ENCODE assay signal across 19 mouse cellular contexts in the genomic region with DNA sequence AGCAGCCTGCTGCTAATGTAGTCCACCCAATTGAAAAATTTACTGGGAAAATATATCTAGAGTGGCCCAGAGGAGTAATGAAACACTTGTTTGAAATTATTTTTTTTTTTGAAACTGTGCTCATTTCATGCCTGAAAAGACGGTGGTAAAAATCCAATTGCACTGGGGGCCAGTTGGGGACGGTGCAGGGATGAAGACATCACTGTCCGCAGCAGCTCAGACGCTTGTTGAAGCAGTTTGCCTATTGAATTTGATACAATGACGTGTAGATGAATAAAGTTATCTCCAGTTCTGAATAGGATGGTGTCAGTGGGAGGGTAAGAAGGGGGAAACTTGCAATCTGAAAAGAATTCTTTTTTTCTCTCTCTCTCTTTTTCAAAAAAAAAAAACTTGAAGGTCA.
DNase-seq lines count a peak whose midpoint lies in the region; ATAC-seq and TF ChIP-seq lines count a peak whose summit lies in the region.
"Had no signal": no experiment of that assay in that cellular context is flagged by ENCODE, and none has a peak within 500 bp of the region (broad histone marks: within the 10 kb centered on the region; RNA-seq: fewer than 3 reads in every experiment).

No protein-coding gene starts in this region.

- no peak overlapping the region for H3K9ac ChIP-seq in forebrain, embryonic 11.5 days (ENCODE audit: low read length)
- H3K9ac ChIP-seq in forebrain, embryonic 15.5 days (replicated peaks): no peak overlapping the region
- no peak overlapping the region for H3K9ac ChIP-seq in hindbrain, embryonic 12.5 days
- H3K9ac ChIP-seq in midbrain, embryonic 11.5 days (ENCODE audit: low read length): no peak overlapping the region
- H3K9ac ChIP-seq in midbrain, embryonic 16.5 days (ENCODE audit: low read depth, low read length): no peak overlapping the region
- H3K9ac ChIP-seq: embryonic facial prominence, embryonic 12.5 days; forebrain, postnatal 0 days had no signal

- H3K9me3 ChIP-seq in forebrain, embryonic 11.5 days (ENCODE audit: control insufficient read depth, low read length): no peaks in the 10 kb centered on the region
- no peaks in the 10 kb centered on the region for H3K9me3 ChIP-seq in forebrain, embryonic 15.5 days
- no peaks in the 10 kb centered on the region for H3K9me3 ChIP-seq in hindbrain, embryonic 10.5 days
- no peaks in the 10 kb centered on the region for H3K9me3 ChIP-seq in hindbrain, embryonic 12.5 days (replicated peaks)
- no peaks in the 10 kb centered on the region for H3K9me3 ChIP-seq in midbrain, embryonic 11.5 days (ENCODE audit: control insufficient read depth, low read length)
- no peaks in the 10 kb centered on the region for H3K9me3 ChIP-seq in midbrain, embryonic 16.5 days (replicated peaks; ENCODE audit: control insufficient read depth, low read length, poor library complexity, severe bottlenecking)
- H3K9me3 ChIP-seq: embryonic facial prominence, embryonic 10.5 days; embryonic facial prominence, embryonic 12.5 days had no signal

- H3K27ac ChIP-seq in forebrain, embryonic 11.5 days (ENCODE audit: low read depth, low read length): peak overlapping the region; percentile 75
- no peak overlapping the region for H3K27ac ChIP-seq in forebrain, embryonic 15.5 days (replicated peaks)
- H3K27ac ChIP-seq in hindbrain, embryonic 10.5 days: peak overlapping the region; percentile 56; the same call in 1 of the 2 replicates
- no peak overlapping the region for H3K27ac ChIP-seq in hindbrain, embryonic 12.5 days
- peak overlapping the region; percentile 58; the same call in 1 of the 2 replicates for H3K27ac ChIP-seq in midbrain, embryonic 11.5 days (ENCODE audit: low read depth, low read length)
- no peak overlapping the region for H3K27ac ChIP-seq in midbrain, embryonic 16.5 days (ENCODE audit: low read length)
- H3K27ac ChIP-seq: embryonic facial prominence, embryonic 10.5 days; embryonic facial prominence, embryonic 12.5 days had no signal

- no peak for TF ChIP-seq CTCF in brain, embryonic 14.5 days (IDR thresholded peaks at IDR 0.05; ENCODE audit: borderline replicate concordance, extremely low read depth, insufficient read depth, insufficient read length)

- DNase-seq in forebrain, embryonic 11.5 days (ENCODE audit: low spot score): no peak
- DNase-seq in hindbrain, embryonic 10.5 days (ENCODE audit: low spot score): peak; percentile 22
- DNase-seq in midbrain, embryonic 11.5 days (ENCODE audit: low spot score, missing footprints): no peak
- peak; percentile 38 for DNase-seq in brain, embryonic 14.5 days (ENCODE audit: low read depth)
- DNase-seq in heart, adult 8-10 months (ENCODE audit: low spot score): no peak
- DNase-seq: adrenal gland, adult 2 months; adrenal gland, postnatal 10 days; adrenal gland, postnatal 25 days; cerebellum, adult 11-12 months; cerebellum, adult 2 months; cerebellum, adult 9-10 months; cerebellum, postnatal 10 days; cerebellum, postnatal 25 days; forebrain, postnatal 0 days had no signal

- TF ChIP-seq POLR2A in brain, embryonic 14.5 days (IDR thresholded peaks at IDR 0.05; ENCODE audit: borderline replicate concordance, extremely low read depth, insufficient read depth, insufficient read length, poor library complexity, severe bottlenecking): no peak

- WGBS in forebrain, embryonic 11.5 days: 18% methylated on average over 5 of the region's 5 CpGs
- WGBS in forebrain, embryonic 15.5 days: 14% methylated on average over 5 of the region's 5 CpGs
- 32% methylated on average over 5 of the region's 5 CpGs for WGBS in hindbrain, embryonic 10.5 days
- 24% methylated on average over 5 of the region's 5 CpGs for WGBS in hindbrain, embryonic 12.5 days
- WGBS in midbrain, embryonic 11.5 days: 15% methylated on average over 5 of the region's 5 CpGs
- 10% methylated on average over 5 of the region's 5 CpGs for WGBS in midbrain, embryonic 16.5 days

- no peak overlapping the region for H3K4me3 ChIP-seq in forebrain, embryonic 11.5 days (ENCODE audit: low read depth, low read length)
- H3K4me3 ChIP-seq in forebrain, embryonic 15.5 days: no peak overlapping the region
- no peak overlapping the region for H3K4me3 ChIP-seq in hindbrain, embryonic 10.5 days
- H3K4me3 ChIP-seq in hindbrain, embryonic 12.5 days: no peak overlapping the region
- no peak overlapping the region for H3K4me3 ChIP-seq in midbrain, embryonic 11.5 days (ENCODE audit: low read depth, low read length)
- H3K4me3 ChIP-seq in midbrain, embryonic 16.5 days (ENCODE audit: low read depth, low read length): no peak overlapping the region
- H3K4me3 ChIP-seq: embryonic facial prominence, embryonic 10.5 days; embryonic facial prominence, embryonic 12.5 days had no signal

- no peak overlapping the region for H3K4me2 ChIP-seq in forebrain, embryonic 11.5 days (ENCODE audit: low read depth, low read length, severe bottlenecking)
- no peak overlapping the region for H3K4me2 ChIP-seq in forebrain, embryonic 15.5 days (replicated peaks)
- H3K4me2 ChIP-seq in hindbrain, embryonic 12.5 days (replicated peaks): no peak overlapping the region
- H3K4me2 ChIP-seq in midbrain, embryonic 11.5 days: no peak overlapping the region
- no peak overlapping the region for H3K4me2 ChIP-seq in midbrain, embryonic 16.5 days (ENCODE audit: low read length)
- H3K4me2 ChIP-seq: embryonic facial prominence, embryonic 12.5 days had no signal

- peak; percentile 55 for ATAC-seq in forebrain, embryonic 11.5 days (replicated peaks; ENCODE audit: low FRiP score)
- ATAC-seq in forebrain, embryonic 15.5 days (replicated peaks): no peak
- ATAC-seq in hindbrain, embryonic 12.5 days (ENCODE audit: low FRiP score): no peak
- ATAC-seq in midbrain, embryonic 11.5 days (ENCODE audit: low FRiP score): peak; percentile 57
- ATAC-seq in midbrain, embryonic 16.5 days: no peak
- ATAC-seq: forebrain, postnatal 0 days had no signal

- peaks cover 8% of the 10 kb centered on the region; the same call in 1 of the 2 replicates for H3K4me1 ChIP-seq in forebrain, embryonic 11.5 days (replicated peaks; ENCODE audit: control insufficient read depth, insufficient read depth, low read length)
- H3K4me1 ChIP-seq in forebrain, embryonic 15.5 days: no peaks in the 10 kb centered on the region
- H3K4me1 ChIP-seq in hindbrain, embryonic 10.5 days (replicated peaks): peaks cover 33% of the 10 kb centered on the region
- peaks cover 3% of the 10 kb centered on the region; the same call in 1 of the 2 replicates for H3K4me1 ChIP-seq in hindbrain, embryonic 12.5 days
- peaks cover 21% of the 10 kb centered on the region for H3K4me1 ChIP-seq in midbrain, embryonic 11.5 days (ENCODE audit: control insufficient read depth, insufficient read depth, low read length)
- H3K4me1 ChIP-seq in midbrain, embryonic 16.5 days (ENCODE audit: control insufficient read depth, insufficient read depth, low read length): no peaks in the 10 kb centered on the region; the same call in 1 of the 2 replicates
- H3K4me1 ChIP-seq: embryonic facial prominence, embryonic 12.5 days had no signal

- H3K36me3 ChIP-seq in forebrain, embryonic 11.5 days (ENCODE audit: control insufficient read depth, insufficient read depth, low read length): no peaks in the 10 kb centered on the region
- H3K36me3 ChIP-seq in forebrain, embryonic 15.5 days: no peaks in the 10 kb centered on the region
- H3K36me3 ChIP-seq in hindbrain, embryonic 10.5 days: no peaks in the 10 kb centered on the region
- no peaks in the 10 kb centered on the region for H3K36me3 ChIP-seq in hindbrain, embryonic 12.5 days
- H3K36me3 ChIP-seq in midbrain, embryonic 11.5 days (ENCODE audit: control insufficient read depth, insufficient read depth, low read length): no peaks in the 10 kb centered on the region
- no peaks in the 10 kb centered on the region for H3K36me3 ChIP-seq in midbrain, embryonic 16.5 days (ENCODE audit: control insufficient read depth, insufficient read depth, low read length)
- H3K36me3 ChIP-seq: embryonic facial prominence, embryonic 10.5 days; embryonic facial prominence, embryonic 12.5 days had no signal

- peaks cover 65% of the 10 kb centered on the region for H3K27me3 ChIP-seq in forebrain, embryonic 11.5 days (ENCODE audit: control insufficient read depth, insufficient read depth, low read length)
- peaks cover 92% of the 10 kb centered on the region for H3K27me3 ChIP-seq in forebrain, embryonic 15.5 days
- H3K27me3 ChIP-seq in hindbrain, embryonic 10.5 days (ENCODE audit: insufficient read depth, poor library complexity, severe bottlenecking): peaks cover 92% of the 10 kb centered on the region
- peaks cover 27% of the 10 kb centered on the region for H3K27me3 ChIP-seq in hindbrain, embryonic 12.5 days
- peaks cover 78% of the 10 kb centered on the region for H3K27me3 ChIP-seq in midbrain, embryonic 11.5 days (ENCODE audit: control insufficient read depth, insufficient read depth, low read length)
- H3K27me3 ChIP-seq in midbrain, embryonic 16.5 days (ENCODE audit: control insufficient read depth, insufficient read depth, low read depth, low read length): peaks cover 56% of the 10 kb centered on the region

Comparison
In these comparisons a context has a peak if more than half of its experiments do, and no peak if none do; other contexts are left out.
1. ATAC-seq: peak in forebrain, embryonic 11.5 days (single experiment) and midbrain, embryonic 11.5 days (single experiment); none in forebrain, embryonic 15.5 days (single experiment), hindbrain, embryonic 12.5 days (single experiment) and midbrain, embryonic 16.5 days (single experiment).
2. H3K27ac ChIP-seq: peak in forebrain, embryonic 11.5 days (single experiment), hindbrain, embryonic 10.5 days (single experiment) and midbrain, embryonic 11.5 days (single experiment); none in forebrain, embryonic 15.5 days (single experiment), hindbrain, embryonic 12.5 days (single experiment) and midbrain, embryonic 16.5 days (single experiment).
3. DNase-seq: peak in hindbrain, embryonic 10.5 days (single experiment) and brain, embryonic 14.5 days (single experiment); none in forebrain, embryonic 11.5 days (single experiment), midbrain, embryonic 11.5 days (single experiment) and heart, adult 8-10 months (single experiment).